Mouse (Mus musculus): ENCODE results near the gene Cd72. TPM values are rescaled to one million over a fixed set of nuclear protein-coding genes. Genes with fewer than 3 reads are reported as not detected.

The Cd72 gene
- polyA plus RNA-seq, 3 experiments from 2014 or later = 18.7 to 104 (median 96.4) TPM

DNA sequence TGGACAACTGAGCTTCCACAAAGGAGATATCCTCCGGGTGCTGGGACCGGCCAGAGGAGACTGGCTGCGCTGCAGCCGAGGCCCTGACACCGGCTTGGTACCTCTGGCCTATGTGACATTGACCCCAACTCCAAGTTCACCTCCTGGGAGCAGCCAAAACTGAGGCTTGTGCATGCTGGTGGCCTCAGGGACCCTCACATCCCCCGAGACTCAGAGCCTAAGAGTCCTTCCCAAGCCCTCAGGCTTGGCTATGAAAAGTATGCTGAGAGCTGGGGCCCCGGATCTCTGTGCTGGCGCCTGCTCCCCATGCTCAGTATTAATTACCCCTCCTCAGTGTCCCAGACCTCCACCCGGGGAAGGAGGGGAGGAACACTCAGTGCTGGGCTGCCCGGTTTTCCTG is 27.9 kb downstream of the Cd72 start:
- no peak for ATAC-seq

DNA sequence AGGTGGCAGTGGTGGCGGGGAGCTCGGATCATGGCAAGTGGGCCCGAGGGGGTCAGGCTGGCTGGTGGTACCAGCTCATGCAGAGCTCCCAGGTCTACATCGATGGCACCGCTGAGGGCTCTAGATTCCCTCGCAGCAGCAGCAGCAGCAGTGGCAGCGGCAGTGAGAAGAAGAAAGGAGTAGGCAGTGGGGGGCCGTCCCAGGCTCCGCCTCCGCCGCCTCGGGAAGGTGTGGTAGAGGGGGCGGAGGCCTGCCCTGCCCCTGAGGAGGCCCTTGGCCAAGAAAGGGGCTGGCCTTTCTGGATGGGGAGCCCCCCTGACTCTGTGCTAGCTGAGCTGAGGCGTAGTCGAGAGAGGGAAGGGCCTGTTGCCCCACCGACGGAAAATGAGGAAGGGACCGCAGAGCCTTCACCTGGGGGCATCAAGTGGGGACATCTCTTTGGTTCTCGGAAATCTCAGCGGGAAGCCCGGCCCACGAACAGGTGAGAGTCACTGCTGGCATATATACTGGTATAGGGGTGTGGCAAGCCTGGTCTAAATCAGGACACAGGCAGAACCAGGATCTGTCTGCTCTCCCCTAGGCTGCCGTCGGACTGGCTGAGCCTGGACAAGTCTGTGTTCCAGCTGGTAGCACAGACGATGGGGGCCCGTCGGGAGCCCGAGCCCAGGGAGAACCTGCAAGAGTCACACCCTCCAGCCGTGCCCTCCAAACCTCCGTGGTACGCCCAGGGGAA is 28.6 kb downstream of the Cd72 start:
- ATAC-seq = no peak

DNA sequence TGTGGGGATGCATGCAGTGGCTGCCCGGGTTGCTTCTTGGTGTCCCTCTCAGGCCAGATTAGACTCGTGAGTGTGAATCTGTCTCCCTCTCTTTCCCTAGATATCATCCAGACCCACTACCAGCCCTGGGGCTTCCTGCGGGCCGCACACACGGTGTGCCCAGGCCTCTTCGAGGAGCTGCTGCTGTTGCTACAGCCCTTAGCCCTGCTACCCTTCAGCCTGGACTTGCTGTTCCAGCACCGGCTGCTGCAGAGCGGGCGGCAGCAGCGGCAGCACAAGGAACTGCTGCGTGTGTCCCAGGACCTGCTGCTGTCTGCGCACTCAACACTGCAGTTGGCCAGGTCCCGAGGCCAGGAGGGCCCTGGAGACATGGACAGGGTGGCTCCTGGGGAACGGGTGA is 29.2 kb downstream of the Cd72 start:
- no peak for ATAC-seq

DNA sequence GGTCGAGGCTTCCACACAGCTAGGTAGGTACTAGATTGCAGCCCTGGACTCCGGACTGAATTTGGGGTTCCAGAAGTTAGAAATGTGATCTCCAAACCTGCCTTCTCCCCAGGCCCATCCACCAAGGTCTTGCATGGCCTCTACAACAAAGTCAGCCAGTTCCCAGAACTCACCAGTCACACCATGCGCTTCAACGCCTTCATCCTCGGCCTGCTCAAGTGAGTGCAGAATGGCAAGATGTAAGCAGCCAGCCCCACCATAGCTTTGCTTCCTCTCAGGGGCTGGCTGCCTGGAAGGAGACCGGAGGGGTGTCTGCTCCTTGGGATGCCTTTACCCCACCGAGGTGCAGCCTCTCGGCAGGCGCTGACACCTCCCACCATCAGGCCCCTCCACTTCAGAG is 30.4 kb downstream of the Cd72 start:
- ATAC-seq = no peak

DNA sequence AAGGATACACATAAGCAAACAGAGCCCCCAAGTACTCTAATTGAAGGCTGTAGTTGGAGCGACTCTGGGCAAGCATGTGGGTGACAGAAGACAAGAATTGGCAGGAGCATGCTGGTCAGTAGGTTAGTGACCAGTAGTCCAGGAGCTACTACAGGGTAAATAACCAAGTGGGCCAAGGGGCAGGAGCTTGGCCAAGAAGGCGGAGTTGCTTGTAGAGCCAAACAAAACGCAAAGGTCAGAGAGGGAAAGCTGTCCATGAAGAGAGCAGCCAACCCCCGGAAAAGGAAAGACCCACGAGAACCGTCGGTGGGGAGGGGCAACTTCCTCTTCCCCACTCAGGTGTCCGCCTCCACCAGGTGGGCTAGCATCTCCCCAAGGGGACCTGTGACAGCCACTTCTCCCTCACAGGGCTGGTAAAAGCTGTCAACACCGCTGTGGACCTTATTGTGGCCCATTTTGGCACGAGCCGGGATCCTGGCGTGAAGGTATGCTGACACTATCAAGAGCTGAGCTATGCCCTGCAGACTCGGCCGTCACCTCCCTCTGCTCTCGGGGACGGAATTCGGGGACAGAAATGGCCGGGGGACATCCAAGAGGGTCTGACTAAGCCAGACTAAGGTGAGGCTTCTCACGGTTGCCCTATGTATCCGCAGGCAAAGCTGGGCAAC is 31.0 kb downstream of the Cd72 start:
- no peak for ATAC-seq

DNA sequence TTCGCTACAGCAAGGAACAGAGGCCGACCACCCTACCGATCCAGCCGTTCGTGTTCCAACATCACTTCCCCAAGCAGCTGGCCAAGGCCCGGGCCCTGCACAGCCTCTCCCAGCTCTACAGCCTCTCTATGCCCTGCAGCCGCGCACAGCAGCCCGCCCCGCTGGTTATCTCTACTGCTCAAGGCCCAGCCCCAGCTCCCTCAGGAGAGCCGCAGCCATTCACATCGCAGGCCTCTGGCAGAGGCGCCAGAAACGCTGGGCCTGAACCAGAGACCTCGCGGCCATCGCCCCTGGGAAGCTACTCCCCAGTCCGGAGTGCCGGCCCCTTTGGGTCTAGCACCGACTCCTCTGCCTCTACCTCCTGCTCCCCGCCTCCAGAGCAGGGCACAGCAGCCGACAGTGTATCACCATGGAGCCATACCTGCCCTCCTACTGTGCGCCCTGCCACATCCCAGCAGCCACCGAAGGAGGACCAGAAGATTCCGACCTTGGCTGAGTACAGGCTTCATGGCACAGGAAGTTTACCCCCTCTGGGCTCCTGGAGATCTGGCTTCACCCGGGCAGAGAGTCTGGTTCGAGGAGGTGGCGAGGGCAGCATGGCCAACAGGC is 32.7 kb downstream of the Cd72 start:
- no peak for ATAC-seq

DNA sequence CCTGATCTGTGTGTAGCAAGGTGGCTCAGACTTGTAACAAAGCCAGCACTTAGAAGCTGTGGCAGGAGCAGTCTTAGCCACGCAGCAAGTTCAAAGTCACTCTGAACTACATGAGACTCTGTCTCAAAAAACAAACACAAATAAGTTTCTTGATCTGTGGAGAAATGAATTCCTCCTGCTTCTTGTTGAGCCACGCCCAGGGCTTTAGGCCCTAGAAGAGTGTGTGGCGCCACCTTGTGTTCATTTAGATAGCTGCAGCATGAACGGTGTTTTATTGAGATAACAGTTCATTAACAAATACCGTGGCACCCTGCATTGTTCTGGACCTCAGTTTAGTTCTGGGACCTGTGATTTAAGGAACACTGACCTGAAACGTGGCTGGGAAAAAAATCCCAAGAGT is 34.1 kb downstream of the Cd72 start:
- peak; percentile 65 for ATAC-seq

DNA sequence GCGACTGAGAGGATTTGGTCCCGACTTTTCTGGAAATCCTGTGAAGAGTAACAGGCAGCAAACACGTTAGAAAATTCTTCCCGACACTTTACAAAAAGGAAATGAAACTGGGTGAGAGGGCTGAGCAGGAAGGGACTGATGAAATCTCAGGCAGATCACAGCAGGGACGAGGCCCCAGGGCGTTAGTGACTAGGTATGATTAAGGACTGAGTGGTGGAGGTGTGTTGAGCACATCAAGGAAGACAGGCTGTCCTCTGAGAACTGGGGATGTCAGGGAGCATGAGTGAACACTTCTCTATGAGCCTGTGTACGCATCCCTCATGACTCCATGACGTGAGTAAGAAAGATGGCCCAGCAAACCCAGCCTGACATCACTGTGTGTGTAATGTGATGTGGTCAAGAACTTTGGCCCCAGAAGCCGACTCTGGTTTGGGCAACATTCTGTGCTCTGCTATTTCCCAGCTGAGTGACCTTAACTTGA is 34.6 kb downstream of the Cd72 start:
- no peak for ATAC-seq

DNA sequence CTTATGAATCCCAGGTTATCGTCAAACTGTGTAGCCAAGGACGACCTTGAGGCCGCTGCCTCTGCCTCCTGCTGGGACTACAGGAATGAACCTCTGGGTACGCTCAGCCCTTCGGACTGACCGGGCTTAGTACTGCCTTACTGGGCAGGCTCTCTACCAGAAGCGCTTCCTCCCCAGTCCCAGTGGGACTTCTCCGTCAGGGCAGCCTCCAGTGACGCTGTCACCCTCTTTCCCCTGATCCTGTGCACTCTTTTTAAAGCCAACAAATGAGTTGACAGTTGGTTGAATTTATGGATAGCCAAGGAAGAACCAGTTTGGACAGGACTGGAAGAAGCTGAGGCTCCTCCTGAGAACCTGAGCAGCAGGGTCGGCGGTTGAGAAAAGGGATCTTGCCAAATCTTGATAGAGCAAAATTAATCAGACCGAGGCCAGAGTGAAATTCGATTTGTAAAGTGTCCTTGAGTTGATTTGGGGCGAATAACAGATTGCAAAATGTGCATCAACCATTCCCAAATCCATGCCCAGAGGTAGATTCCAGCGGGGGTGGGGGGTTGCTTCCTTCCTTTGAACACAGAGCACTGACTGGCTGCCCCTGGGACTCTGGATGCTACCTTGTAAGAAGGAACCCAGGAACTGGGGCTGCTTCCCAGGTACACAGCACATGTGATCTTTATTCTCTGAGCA is 35.3 kb downstream of the Cd72 start:
- no peak for ATAC-seq

DNA sequence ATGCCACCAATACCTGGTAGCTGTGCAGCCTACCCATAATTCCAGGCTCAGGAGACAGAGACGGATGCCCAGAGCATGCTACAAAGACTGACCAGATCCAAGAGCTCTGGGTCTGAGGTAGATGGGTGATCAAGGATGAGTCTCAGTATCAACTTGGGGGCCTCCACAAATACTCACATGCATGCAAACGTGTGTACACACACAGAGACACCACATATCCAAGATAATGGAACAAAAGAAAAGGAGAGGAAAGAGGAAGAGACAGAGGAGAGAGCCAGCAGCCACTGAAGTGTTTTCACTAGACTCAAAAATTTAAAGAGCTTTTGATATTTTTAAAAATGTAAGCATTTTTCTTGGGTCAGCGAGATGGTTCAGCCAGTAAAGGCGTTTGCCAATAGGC is 36.0 kb downstream of the Cd72 start:
- ATAC-seq = no peak

DNA sequence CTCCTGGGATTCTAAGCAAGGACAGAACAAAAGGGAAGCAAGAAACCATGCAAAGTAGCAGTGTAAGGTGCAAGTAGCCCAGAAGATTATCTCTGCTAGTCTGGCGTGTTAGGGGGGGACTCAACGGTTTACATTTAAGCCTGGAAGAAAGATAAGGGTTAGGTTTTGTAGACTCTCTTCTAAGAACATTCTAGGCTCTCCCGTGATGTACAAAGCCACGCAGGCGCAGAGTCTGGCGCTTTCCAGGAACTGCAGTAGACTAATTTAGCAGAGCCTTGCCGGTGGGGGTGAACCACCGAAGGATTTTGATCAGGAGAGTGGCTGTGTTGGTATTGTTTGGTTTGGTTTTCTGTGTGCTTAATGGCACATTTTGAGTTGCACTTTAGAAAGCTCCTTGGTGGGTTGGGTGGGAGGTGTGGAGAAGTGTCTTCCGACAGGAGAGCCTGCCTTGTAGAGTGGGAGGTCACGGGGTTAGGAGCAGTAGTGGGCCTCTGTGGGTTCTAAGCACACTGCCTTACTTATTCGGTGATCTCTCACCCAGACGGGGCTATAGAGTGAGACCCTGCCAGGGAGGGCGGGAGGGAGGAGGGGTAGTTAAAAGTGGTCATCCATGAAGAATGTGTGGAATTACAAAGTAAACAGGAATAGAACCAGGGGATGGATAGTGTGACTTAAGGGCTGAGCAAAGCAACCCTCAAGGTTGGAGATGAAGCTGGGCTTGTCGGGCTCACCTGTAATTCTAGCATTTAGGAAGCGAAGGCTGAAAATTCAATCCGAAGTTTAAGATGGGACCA is 37.0 kb downstream of the Cd72 start:
- no peak for ATAC-seq

DNA sequence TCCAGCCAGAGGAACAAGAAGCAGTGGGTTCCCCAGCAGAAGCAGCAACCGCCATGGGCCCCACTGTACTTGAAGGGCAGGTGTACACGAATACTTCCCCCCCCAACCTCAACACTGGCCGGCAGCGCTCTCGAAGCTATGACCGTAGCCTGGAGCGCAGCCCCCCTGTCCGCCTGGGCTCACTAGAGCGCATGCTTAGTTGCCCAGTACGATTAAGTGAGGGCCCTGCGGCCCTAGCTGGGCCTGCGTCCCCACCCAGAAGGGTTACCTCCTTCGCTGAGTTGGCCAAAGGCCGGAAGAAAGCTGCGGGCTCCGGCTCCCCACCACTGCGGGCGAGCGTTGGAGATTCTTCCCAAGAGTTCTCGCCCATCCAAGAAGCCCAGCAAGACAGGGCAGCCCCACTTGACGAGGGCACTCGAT is 38.3 kb downstream of the Cd72 start:
- ATAC-seq = no peak

DNA sequence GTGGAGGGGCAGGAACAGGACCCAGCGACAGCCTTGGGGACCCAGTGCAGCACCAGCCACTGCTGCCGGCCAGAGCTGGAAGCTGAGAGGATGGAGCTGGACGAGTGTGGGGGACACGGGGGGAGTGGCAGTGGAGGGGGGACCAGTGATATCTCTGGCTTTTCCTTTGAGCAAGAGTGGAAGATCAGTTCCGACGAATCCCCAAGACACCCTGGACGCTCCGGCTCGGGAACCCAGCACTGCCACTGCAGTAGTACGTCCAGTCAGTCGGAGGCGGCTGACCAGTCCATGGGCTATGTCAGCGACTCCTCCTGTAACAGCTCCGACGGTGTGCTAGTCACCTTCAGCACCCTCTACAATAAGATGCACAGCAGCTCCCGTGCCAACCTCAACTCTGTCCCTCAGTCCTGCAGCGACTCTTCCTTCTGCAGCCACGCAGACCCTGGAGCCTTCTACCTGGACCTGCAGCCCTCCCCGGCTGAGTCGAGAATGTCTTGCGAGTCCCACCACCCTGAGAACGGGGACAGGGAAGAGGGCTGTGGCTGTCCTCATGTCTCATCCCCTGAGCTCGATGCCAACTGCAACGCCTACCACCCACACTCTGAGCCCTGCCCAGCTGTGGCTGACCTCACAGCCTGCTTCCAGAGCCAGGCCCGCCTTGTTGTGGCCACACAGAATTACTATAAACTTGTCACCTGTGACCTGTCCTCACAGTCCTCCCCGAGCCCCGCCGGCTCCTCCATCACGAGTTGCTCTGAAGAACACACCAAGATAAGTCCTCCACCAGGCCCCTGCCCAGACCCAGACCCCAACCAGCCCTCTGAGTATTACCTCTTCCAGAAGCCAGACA is 39.0 kb downstream of the Cd72 start:
- ATAC-seq = no peak

DNA sequence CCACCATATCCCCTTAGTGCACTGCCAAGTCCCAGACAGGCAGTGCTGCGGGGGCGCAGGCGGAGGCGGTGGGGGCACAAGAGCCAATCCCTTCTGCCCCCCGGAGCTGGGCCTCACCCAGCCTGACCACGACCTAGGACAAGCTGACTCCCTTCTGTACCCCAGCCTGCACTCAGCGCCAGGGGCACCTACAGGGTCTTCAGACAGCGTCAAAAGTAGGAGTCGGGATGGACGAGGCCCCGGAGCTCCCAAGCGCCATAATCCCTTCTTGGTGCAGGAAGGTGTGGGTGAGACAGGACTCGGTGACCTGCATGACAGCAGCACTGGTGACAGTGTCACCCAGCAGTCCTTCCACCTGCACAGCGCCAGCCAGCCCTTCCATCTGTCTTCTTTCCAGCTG is 39.7 kb downstream of the Cd72 start:
- no peak for ATAC-seq

DNA sequence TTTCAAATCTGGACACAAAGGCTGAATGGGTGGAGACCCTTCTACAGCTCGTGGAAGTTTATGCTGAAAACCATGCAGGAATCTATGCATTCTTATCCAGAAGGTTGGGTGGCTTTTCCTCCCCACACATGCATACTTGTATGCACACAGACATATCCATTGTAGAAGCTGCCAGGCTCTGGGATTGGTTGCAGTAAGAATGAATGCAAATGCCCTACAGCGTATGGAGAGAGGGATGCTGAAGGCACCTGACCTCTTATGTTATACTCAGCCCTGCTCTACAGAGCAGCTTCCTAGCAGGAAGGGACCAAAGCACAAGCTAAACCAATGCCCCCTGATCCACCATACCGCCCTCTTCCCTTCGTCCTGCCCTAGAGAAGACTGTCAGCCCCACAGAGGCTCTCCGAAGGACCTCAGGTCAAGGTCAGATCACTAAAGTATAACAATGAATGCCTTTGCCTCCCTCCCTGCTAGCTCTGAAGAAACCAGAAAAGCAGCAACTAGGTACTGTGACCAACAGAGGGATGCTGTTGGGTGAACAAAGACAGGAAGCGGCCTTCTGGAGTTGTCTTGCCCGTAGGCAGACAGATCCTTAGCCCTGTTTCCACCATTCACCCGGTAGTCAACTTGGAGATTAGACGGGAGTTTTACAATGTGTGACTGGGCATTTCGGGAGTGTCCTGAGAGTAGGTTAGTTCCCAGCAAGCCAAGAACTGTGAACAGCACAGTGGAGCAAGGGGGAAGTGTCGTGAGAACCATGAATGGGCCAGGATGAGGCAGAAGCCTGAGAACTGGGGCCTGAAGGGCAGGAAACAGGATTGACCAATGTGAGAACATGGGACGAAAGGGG is 47.1 kb downstream of the Cd72 start:
- no peak for ATAC-seq

DNA sequence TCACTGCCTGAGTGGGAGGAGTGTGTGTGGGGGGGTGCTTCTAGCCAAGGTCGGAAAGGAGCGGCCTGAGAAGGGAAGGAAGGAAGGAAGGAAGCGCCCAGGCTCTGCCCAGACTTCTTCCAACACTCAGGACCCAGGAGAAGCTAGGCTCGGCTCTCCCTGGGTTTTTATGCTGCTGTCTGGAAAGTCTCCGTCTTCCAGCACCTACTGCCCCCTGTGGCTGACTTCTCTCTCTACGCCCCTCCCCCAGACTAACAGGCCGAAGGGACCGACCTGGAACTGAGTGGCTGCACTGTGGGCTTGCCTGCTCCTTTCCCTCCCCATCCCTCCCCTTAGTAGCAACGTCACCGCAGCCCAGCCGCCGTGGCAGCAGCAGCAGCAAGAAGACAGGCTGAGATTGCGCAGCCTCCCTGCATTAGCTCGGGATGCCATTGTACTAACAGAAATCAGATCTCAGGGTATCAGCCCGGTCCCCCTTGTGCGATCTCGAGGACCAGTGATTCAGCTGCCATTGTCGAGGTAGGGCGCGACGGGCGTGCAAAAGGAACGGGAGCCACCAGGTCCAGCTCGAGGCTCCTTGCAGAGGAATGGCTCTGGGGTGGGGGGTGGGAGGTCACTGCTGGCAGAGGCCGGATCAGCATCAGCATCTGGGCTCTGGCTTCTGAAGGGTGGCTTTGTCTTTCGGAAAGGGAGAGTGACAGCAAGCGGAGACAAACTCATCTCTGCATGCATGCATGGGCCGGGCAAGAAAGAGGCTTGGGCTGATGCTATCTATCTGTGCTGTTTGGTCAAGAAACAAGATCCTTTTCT is 48.1 kb downstream of the Cd72 start:
- no peak for ATAC-seq

DNA sequence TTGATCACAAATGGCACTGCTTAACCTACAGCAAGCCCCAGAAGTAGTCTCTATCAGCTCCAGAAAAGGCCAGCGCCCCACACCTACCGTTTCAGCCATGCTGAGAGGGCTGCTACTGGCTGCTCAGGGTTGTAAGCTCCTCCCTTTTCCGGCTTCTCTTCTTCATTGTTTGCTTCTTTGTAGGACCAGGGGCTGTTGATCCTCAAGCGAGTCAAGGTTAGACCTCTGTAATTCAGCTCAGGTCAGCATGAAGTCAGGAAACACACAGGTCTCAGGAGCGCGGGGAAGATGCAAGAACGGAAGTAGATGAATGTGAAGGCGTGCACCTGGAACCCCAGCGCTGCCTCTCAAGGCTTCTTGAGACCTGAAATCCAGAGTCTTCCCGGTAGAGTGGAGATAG is 49.7 kb downstream of the Cd72 start:
- no peak for ATAC-seq

DNA sequence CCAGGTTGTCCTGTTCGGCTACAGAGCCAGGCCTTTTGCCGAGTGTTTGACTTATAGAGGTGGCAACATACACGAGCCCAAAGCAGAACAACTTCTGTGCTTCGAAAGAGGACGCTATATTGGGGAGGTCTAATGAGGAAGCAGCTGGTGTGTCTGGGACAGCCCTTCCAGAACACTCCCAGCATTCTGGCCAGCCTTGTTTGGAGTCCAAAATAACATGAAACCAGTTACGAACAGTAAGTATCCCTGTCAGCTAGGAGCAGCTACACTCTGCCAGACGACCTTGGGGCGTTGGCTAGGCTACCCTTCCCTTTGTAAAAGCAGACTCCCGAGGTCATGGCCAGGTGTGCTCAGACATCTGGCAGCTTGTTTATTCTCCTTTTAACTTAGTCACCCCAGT is 52.2 kb downstream of the Cd72 start:
- ATAC-seq = no peak

DNA sequence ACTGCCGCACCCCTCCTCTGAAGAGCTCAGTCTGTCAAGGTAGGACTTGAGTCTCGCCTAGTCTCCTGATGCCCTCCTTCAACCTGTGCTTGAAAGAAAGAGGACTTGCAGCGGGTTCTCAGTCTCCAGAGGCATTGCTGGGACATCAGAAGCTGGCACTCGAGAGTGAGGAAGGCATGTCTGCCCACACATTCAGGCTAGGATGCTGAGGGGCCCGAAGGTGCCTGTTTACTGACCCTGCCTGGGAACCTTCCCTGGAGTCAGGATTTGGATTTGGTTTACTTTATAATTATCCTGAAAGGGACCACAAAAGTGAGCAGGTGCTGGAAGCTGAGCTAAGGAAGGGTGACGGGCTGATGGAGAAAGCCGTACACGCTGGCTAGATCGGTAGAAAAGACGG is 52.9 kb downstream of the Cd72 start:
- no peak for ATAC-seq

DNA sequence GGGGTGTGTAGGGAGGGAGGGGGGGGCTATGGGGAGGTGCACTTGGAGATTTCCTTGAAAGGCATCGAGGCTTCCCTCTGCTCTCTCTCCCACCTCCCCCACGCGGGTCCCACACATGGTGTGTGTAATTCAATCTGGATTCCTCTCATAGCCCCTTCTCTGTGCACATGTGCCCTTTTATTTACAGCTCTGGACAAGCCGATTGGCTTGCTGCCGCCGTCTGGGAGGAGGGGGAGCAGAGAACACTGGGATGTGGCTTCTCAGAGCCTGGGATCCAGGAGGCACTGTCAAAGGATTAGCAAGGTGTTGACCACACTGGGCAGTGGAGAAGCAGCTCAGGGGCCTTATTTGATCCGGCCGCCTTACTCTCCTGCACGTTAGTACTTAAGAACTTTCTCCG is 53.5 kb downstream of the Cd72 start:
- ATAC-seq = no peak

Data from inflammation-experienced regulatory T-cells, adult 6 months (primary cell).